ENCODE assay signal across 27 mouse cellular contexts in the genomic region with DNA sequence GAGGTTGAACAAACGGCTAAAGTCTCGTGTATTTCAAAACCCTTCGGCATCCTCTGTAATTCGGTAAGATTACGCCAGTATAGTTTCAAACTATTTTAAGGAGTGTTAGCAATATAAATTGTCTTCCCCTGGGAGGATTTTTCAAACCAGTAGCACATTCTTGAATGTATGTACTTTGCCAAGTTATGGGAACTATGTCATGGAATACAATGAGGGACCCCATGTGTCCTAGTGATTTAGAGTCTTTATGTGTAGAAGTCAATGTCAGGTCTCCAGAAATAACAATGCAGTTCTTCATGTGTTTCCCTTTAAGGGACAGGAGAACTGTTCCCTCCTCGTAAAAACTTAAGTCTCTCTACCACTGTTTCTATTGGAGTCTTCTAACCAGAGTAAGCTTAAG.
A peak's percentile ranks its signal among the peaks of the same experiment; 100 is the strongest.
DNase-seq lines count a peak whose midpoint lies in the region; ATAC-seq and TF ChIP-seq lines count a peak whose summit lies in the region.
"Had no signal": no experiment of that assay in that cellular context is flagged by ENCODE, and none has a peak within 500 bp of the region (broad histone marks: within the 10 kb centered on the region; RNA-seq: fewer than 3 reads in every experiment).

No protein-coding gene starts in this region.

- H3K4me2 ChIP-seq in kidney, embryonic 15.5 days, result no peak overlapping the region
- no peak overlapping the region for H3K4me2 ChIP-seq in limb, embryonic 13.5 days (replicated peaks)
- H3K4me2 ChIP-seq in intestine, embryonic 15.5 days (replicated peaks), result no peak overlapping the region
- H3K4me2 ChIP-seq: embryonic facial prominence, embryonic 15.5 days; forebrain, embryonic 12.5 days; forebrain, embryonic 15.5 days; heart, embryonic 12.5 days; heart, embryonic 15.5 days; hindbrain, embryonic 14.5 days had no signal

- H3K4me1 ChIP-seq in kidney, embryonic 15.5 days, result 0 out of 2 replicates have a peak, but pooled peaks cover 2% of the 10 kb centered on the region
- H3K4me1 ChIP-seq in limb, embryonic 13.5 days, result peaks cover 11% of the 10 kb centered on the region; the same call in 1 of the 2 replicates
- H3K4me1 ChIP-seq in limb, embryonic 10.5 days, result peaks cover 9% of the 10 kb centered on the region
- H3K4me1 ChIP-seq in embryonic fibroblast, embryonic 13.5 days (ENCODE audit: control insufficient read depth, insufficient read depth, low read length), result no peaks in the 10 kb centered on the region
- no peaks in the 10 kb centered on the region for H3K4me1 ChIP-seq in intestine, embryonic 15.5 days (replicated peaks)
- H3K4me1 ChIP-seq: embryonic facial prominence, embryonic 15.5 days; forebrain, embryonic 12.5 days; heart, embryonic 12.5 days; heart, embryonic 15.5 days; hindbrain, embryonic 10.5 days had no signal

- H3K9ac ChIP-seq in kidney, embryonic 15.5 days, result no peak overlapping the region
- H3K9ac ChIP-seq in limb, embryonic 13.5 days, result no peak overlapping the region
- H3K9ac ChIP-seq in intestine, embryonic 15.5 days, result no peak overlapping the region
- H3K9ac ChIP-seq: embryonic facial prominence, embryonic 15.5 days; forebrain, embryonic 12.5 days; forebrain, embryonic 15.5 days; heart, embryonic 12.5 days; heart, embryonic 15.5 days; hindbrain, embryonic 14.5 days had no signal

- H3K27me3 ChIP-seq in kidney, embryonic 15.5 days, result no peaks in the 10 kb centered on the region
- H3K27me3 ChIP-seq in limb, embryonic 13.5 days, result peaks cover 14% of the 10 kb centered on the region; the same call in 1 of the 2 replicates
- peaks cover 58% of the 10 kb centered on the region; the same call in 1 of the 2 replicates for H3K27me3 ChIP-seq in limb, embryonic 10.5 days (ENCODE audit: low read depth, poor library complexity, severe bottlenecking)
- H3K27me3 ChIP-seq in intestine, embryonic 15.5 days (replicated peaks), result no peaks in the 10 kb centered on the region
- H3K27me3 ChIP-seq: embryonic facial prominence, embryonic 15.5 days; forebrain, embryonic 12.5 days; forebrain, embryonic 15.5 days; heart, embryonic 12.5 days; heart, embryonic 15.5 days had no signal

- DNase-seq in kidney, postnatal 14 days, result no peak
- DNase-seq in limb, embryonic 10.5 days (ENCODE audit: low spot score), result no peak
- DNase-seq in 3T3-L1 (ENCODE audit: low read depth, low spot score), result peak; percentile 40
- DNase-seq in ovary, postnatal 14 days (ENCODE audit: low spot score), result no peak
- DNase-seq: adrenal gland, adult 8-10 months; adrenal gland, postnatal 25 days; cerebellum, adult 11-12 months; cerebellum, adult 8-10 months; cerebellum, postnatal 10 days; cerebellum, postnatal 36 days; embryo, embryonic 11 days; gastrocnemius, postnatal 25 days; heart, adult 18-20 months; heart, postnatal 36 days had no signal

- TF ChIP-seq POLR2A in embryonic fibroblast, embryonic 13.5 days (IDR thresholded peaks at IDR 0.05; ENCODE audit: low read depth, low read length), result no peak

- H3K9me3 ChIP-seq in kidney, embryonic 15.5 days (replicated peaks), result no peaks in the 10 kb centered on the region
- no peaks in the 10 kb centered on the region for H3K9me3 ChIP-seq in limb, embryonic 13.5 days
- H3K9me3 ChIP-seq in limb, embryonic 10.5 days (replicated peaks), result no peaks in the 10 kb centered on the region
- H3K9me3 ChIP-seq in intestine, embryonic 15.5 days, result no peaks in the 10 kb centered on the region
- H3K9me3 ChIP-seq: embryonic facial prominence, embryonic 15.5 days; forebrain, embryonic 12.5 days; forebrain, embryonic 15.5 days; heart, embryonic 12.5 days; heart, embryonic 15.5 days; hindbrain, embryonic 10.5 days had no signal

- no peaks in the 10 kb centered on the region for H3K36me3 ChIP-seq in kidney, embryonic 15.5 days
- no peaks in the 10 kb centered on the region for H3K36me3 ChIP-seq in limb, embryonic 13.5 days
- H3K36me3 ChIP-seq in limb, embryonic 10.5 days, result no peaks in the 10 kb centered on the region
- H3K36me3 ChIP-seq in intestine, embryonic 15.5 days, result no peaks in the 10 kb centered on the region
- H3K36me3 ChIP-seq: embryonic facial prominence, embryonic 15.5 days; forebrain, embryonic 12.5 days; forebrain, embryonic 15.5 days; heart, embryonic 12.5 days; heart, embryonic 15.5 days; hindbrain, embryonic 10.5 days had no signal

- no peak overlapping the region for H3K4me3 ChIP-seq in kidney, embryonic 15.5 days (replicated peaks)
- H3K4me3 ChIP-seq in limb, embryonic 13.5 days, result no peak overlapping the region
- H3K4me3 ChIP-seq in limb, embryonic 10.5 days, result no peak overlapping the region
- no peak overlapping the region for H3K4me3 ChIP-seq in embryonic fibroblast, embryonic 13.5 days (ENCODE audit: insufficient read depth, low read length)
- H3K4me3 ChIP-seq in intestine, embryonic 15.5 days (replicated peaks), result no peak overlapping the region
- H3K4me3 ChIP-seq: embryonic facial prominence, embryonic 15.5 days; erythroblast, embryonic 14.5 days; forebrain, embryonic 12.5 days; forebrain, embryonic 15.5 days; heart, embryonic 12.5 days; heart, embryonic 15.5 days; hindbrain, embryonic 10.5 days had no signal

- TF ChIP-seq CTCF in embryonic fibroblast, embryonic 13.5 days (IDR thresholded peaks at IDR 0.05; ENCODE audit: borderline replicate concordance, insufficient read depth, low read length), result no peak

- peak; percentile 73 for ATAC-seq in kidney, embryonic 15.5 days (replicated peaks; ENCODE audit: low FRiP score)
- peak; percentile 75 for ATAC-seq in limb, embryonic 13.5 days (ENCODE audit: low FRiP score, low read depth)
- ATAC-seq in intestine, embryonic 15.5 days, result no peak
- ATAC-seq: activated CD4-positive, CD25-positive, alpha-beta regulatory T cell, adult 4 months; forebrain, embryonic 15.5 days had no signal

- H3K27ac ChIP-seq in kidney, embryonic 15.5 days, result no peak overlapping the region
- H3K27ac ChIP-seq in limb, embryonic 13.5 days, result no peak overlapping the region
- no peak overlapping the region for H3K27ac ChIP-seq in limb, embryonic 10.5 days
- peak overlapping the region; percentile 73 for H3K27ac ChIP-seq in embryonic fibroblast, embryonic 13.5 days (ENCODE audit: insufficient read depth, low read length)
- H3K27ac ChIP-seq in intestine, embryonic 15.5 days, result no peak overlapping the region
- H3K27ac ChIP-seq: embryonic facial prominence, embryonic 15.5 days; forebrain, embryonic 12.5 days; forebrain, embryonic 15.5 days; heart, embryonic 15.5 days; hindbrain, embryonic 10.5 days; hindbrain, embryonic 14.5 days had no signal

- WGBS in kidney, embryonic 15.5 days, result 54% methylated on average over 6 of the region's 6 CpGs
- 64% methylated on average over 6 of the region's 6 CpGs for WGBS in limb, embryonic 13.5 days
- 89% methylated on average over 6 of the region's 6 CpGs for WGBS in limb, embryonic 10.5 days
- 68% methylated on average over 6 of the region's 6 CpGs for WGBS in intestine, embryonic 15.5 days
